Mouse (Mus musculus) bone marrow, adult 2 months (tissue): Measurements from ENCODE around the gene Icos.

Source experiments
- CTCF ChIP-seq: fragments of 200-500 bp; IDR thresholded peaks from 2 replicates; pipeline ENCODE4 v1.5.1; 2011; ENCODE audit warnings: low read length, control low read depth; ENCODE audit not compliant: control insufficient read depth, insufficient read depth
- POLR2A ChIP-seq: fragments of 200-500 bp; IDR thresholded peaks from 2 replicates; pipeline ENCODE4 v1.6.1; 2011; ENCODE audit warnings: low read depth, mild to moderate bottlenecking, control low read depth, low read length, borderline replicate concordance; ENCODE audit not compliant: control insufficient read depth

DNA sequence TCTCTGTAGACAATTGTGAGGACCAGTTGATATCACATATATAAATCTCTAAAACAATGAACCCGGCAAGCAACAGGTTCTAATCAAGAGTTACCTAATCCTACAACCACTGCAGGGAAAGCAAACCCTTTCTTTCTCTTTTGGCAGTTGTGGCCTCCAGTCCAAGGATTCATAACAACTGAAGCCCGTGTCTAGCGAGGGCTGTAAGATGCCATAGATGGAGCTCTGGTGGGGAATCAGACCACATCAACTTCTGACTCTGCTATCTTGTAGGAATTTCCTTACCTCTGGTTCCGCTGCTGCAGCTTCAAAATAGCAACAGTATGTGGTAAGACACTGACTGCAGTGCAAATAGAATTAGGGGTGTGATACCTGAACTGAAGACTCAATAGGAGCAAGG is 18.5 kb upstream of the Icos start:
- TF ChIP-seq CTCF (no peak), POLR2A (no peak)
